Mouse (Mus musculus): Measurements from ENCODE around the gene Sik1. TPM values are rescaled to one million over a fixed set of nuclear protein-coding genes. Genes with fewer than 3 reads are reported as not detected.

Gene Sik1
- total and polyA plus RNA-seq, 3 experiments = 17.1 to 56.9 (median 36.7) TPM

GRCm38 (mm10) chr17:31805585-31805984 is 50.0 kb downstream of the Sik1 start:
- DNase-seq (ENCODE audit: extremely low read depth) = no peak
- peaks cover 34 to 79% of the 10 kb centered on the region in 2 experiments for H3K4me1 ChIP-seq (ENCODE audit: control insufficient read depth in 1 of 2, insufficient read depth in 2 of 2)
- in situ Hi-C loops (cut with MboI; ENCODE audit: low pct_ligation_motif_present, low pct_unique_long_range_greater_than_20kb, low sequenced_read_pairs) = no loop called here

GRCm38 (mm10) chr17:31802272-31803017 is 53.2 kb downstream of the Sik1 start:
- DNase-seq (ENCODE audit: extremely low read depth) = no peak
- Histone ChIP-seq H3K36me3 (replicated peaks in 1 of 2; ENCODE audit: control insufficient read depth in 1 of 2, insufficient read depth in 1 of 2, low read length in 1 of 2) (no peaks in the 10 kb centered on the region), H3K4me1 (ENCODE audit: control insufficient read depth in 1 of 2, insufficient read depth in 2 of 2) (peaks cover 29 to 57% of the 10 kb centered on the region in 2 experiments), H3K9ac (ENCODE audit: insufficient read depth, low read depth) (peak overlapping the region; percentile 37), H3K4me2 (ENCODE audit: insufficient read depth, low read depth, poor library complexity, severe bottlenecking) (peak overlapping the region; percentile 52; the same call in 1 of the 2 replicates), H3K27me3 (replicated peaks) (no peaks in the 10 kb centered on the region), H3K79me2 (replicated peaks; ENCODE audit: control insufficient read depth, extremely low read depth, insufficient read depth, poor library complexity, severe bottlenecking) (no peaks in the 10 kb centered on the region), H3K4me3 (replicated peaks in 1 of 3; ENCODE audit: low read depth in 2 of 3, low read length in 2 of 3, poor library complexity in 1 of 3) (no peak overlapping the region), H3K9me3 (replicated peaks; ENCODE audit: low read length) (peaks cover 2% of the 10 kb centered on the region), H3K27ac (ENCODE audit: insufficient read depth, low read depth) (no peak overlapping the region)
- in situ Hi-C loops (cut with MboI; ENCODE audit: low pct_ligation_motif_present, low pct_unique_long_range_greater_than_20kb, low sequenced_read_pairs) (no loop called here), dilution Hi-C loops (cut with MboI; ENCODE audit: extremely low pct_ligation_motif_present, extremely low pct_unique_long_range_greater_than_20kb, low sequenced_read_pairs) (no loop called here)
- TF ChIP-seq BHLHE40 (IDR thresholded peaks at IDR 0.05; ENCODE audit: low read depth, low read length) (no peak), ELF1 (IDR thresholded peaks at IDR 0.05; ENCODE audit: low read depth, low read length) (no peak), RCOR1 (conservative IDR thresholded peaks at IDR 0.05; ENCODE audit: low read depth, low read length) (no peak), JUND (conservative IDR thresholded peaks at IDR 0.05; ENCODE audit: low read depth, low read length) (no peak), UBTF (IDR thresholded peaks at IDR 0.05; ENCODE audit: low read depth, low read length) (no peak)

More at GRCm38 (mm10) chr17:31805585-31805984, 50.0 kb downstream of the Sik1 start:
- no peak overlapping the region for H3K9ac ChIP-seq (ENCODE audit: insufficient read depth, low read depth)
- H3K79me2 ChIP-seq (replicated peaks; ENCODE audit: control insufficient read depth, extremely low read depth, insufficient read depth, poor library complexity, severe bottlenecking) = no peaks in the 10 kb centered on the region
- H3K9me3 ChIP-seq (replicated peaks; ENCODE audit: low read length) = peaks cover 2% of the 10 kb centered on the region
- dilution Hi-C loops (cut with MboI; ENCODE audit: extremely low pct_ligation_motif_present, extremely low pct_unique_long_range_greater_than_20kb, low sequenced_read_pairs) = no loop called here
- H3K27ac ChIP-seq (ENCODE audit: insufficient read depth, low read depth) = no peak overlapping the region
- TF ChIP-seq EP300 (IDR thresholded peaks at IDR 0.05; ENCODE audit: low read length) = no peak
- no peak for TF ChIP-seq KAT2A (IDR thresholded peaks at IDR 0.05; ENCODE audit: insufficient replicate concordance, low read length)
- no peak for TF ChIP-seq GABPA (IDR thresholded peaks at IDR 0.05; ENCODE audit: insufficient replicate concordance, low read depth, low read length)
- TF ChIP-seq ZKSCAN1 (IDR thresholded peaks at IDR 0.05; ENCODE audit: borderline replicate concordance, low read depth, low read length) = no peak
- TF ChIP-seq ZNF384 (IDR thresholded peaks at IDR 0.05; ENCODE audit: low read depth, low read length) = no peak
- no peak for TF ChIP-seq USF1 (IDR thresholded peaks at IDR 0.05; ENCODE audit: low read depth, low read length)
- TF ChIP-seq SIN3A (IDR thresholded peaks at IDR 0.05; ENCODE audit: low read length) = no peak
- TF ChIP-seq SMC3 (IDR thresholded peaks at IDR 0.05; ENCODE audit: low read depth, low read length) = no peak
- TF ChIP-seq UBTF (IDR thresholded peaks at IDR 0.05; ENCODE audit: low read depth, low read length) = no peak
- TF ChIP-seq TBP (conservative IDR thresholded peaks at IDR 0.05; ENCODE audit: low read depth, low read length) = no peak
- no peak for TF ChIP-seq TCF12 (IDR thresholded peaks at IDR 0.05; ENCODE audit: low read depth, low read length)
- TF ChIP-seq MAZ (IDR thresholded peaks at IDR 0.05; ENCODE audit: low read depth, low read length) = no peak
- no peak for TF ChIP-seq CHD1 (IDR thresholded peaks at IDR 0.05; ENCODE audit: low read depth, low read length)
- no peak for TF ChIP-seq ZMIZ1 (IDR thresholded peaks at IDR 0.05; ENCODE audit: low read depth, low read length)
- TF ChIP-seq ETS1 (conservative IDR thresholded peaks at IDR 0.05; ENCODE audit: low read depth, low read length) = no peak
- no peak for TF ChIP-seq POLR2AphosphoS2 (IDR thresholded peaks at IDR 0.05; ENCODE audit: low read depth, low read length)
- TF ChIP-seq E2F4 (IDR thresholded peaks at IDR 0.05; ENCODE audit: insufficient replicate concordance, low read depth, low read length) = no peak
- no peaks in the 10 kb centered on the region for H3K36me3 ChIP-seq (replicated peaks in 1 of 2; ENCODE audit: control insufficient read depth in 1 of 2, insufficient read depth in 1 of 2, low read length in 1 of 2)
- no peak overlapping the region for H3K4me3 ChIP-seq (replicated peaks in 1 of 3; ENCODE audit: low read depth in 2 of 3, low read length in 2 of 3, poor library complexity in 1 of 3)
- H3K4me2 ChIP-seq (ENCODE audit: insufficient read depth, low read depth, poor library complexity, severe bottlenecking) = no peak overlapping the region
- no peaks in the 10 kb centered on the region for H3K27me3 ChIP-seq (replicated peaks)

Data from CH12.LX (cell line).